In genomic region chr14:20845577-20846088, GRCm38 (mm10) we compare ENCODE assay signal across 8 mouse cellular contexts. TPM values are rescaled to one million over a fixed set of nuclear protein-coding genes. Genes with fewer than 3 reads are reported as not detected.
DNase-seq lines count a peak whose midpoint lies in the region; ATAC-seq lines count a peak whose summit lies in the region.

No protein-coding gene starts in this region.

- peaks cover 6% of the 10 kb centered on the region for H3K4me1 ChIP-seq in heart, embryonic 10.5 days
- no peaks in the 10 kb centered on the region for H3K4me1 ChIP-seq in stomach, embryonic 16.5 days (ENCODE audit: control insufficient read depth, insufficient read depth, low read length)
- no peaks in the 10 kb centered on the region for H3K4me1 ChIP-seq in hindbrain, embryonic 16.5 days (ENCODE audit: control insufficient read depth, insufficient read depth, low read depth, low read length)
- no peaks in the 10 kb centered on the region for H3K4me1 ChIP-seq in midbrain, embryonic 16.5 days (ENCODE audit: control insufficient read depth, insufficient read depth, low read length)

- DNase-seq in spleen, adult 18-20 months, result peak; percentile 32 to 47
- no peak for DNase-seq in spleen, adult 12 weeks (ENCODE audit: low spot score)
- no peak for DNase-seq in heart, embryonic 10.5 days (ENCODE audit: low spot score)
- DNase-seq in lung, adult 18-20 months, result peak; percentile 54 to 59
- no peak for DNase-seq in cerebellum, adult 8-10 months

- H3K27me3 ChIP-seq in heart, embryonic 10.5 days (ENCODE audit: insufficient read depth, poor library complexity, severe bottlenecking), result no peaks in the 10 kb centered on the region
- H3K27me3 ChIP-seq in stomach, embryonic 16.5 days (ENCODE audit: control insufficient read depth, insufficient read depth, low read length), result no peaks in the 10 kb centered on the region
- no peaks in the 10 kb centered on the region for H3K27me3 ChIP-seq in hindbrain, embryonic 16.5 days (replicated peaks; ENCODE audit: control insufficient read depth, insufficient read depth, low read length)
- no peaks in the 10 kb centered on the region for H3K27me3 ChIP-seq in midbrain, embryonic 16.5 days (ENCODE audit: control insufficient read depth, insufficient read depth, low read depth, low read length)

- H3K4me2 ChIP-seq in stomach, embryonic 16.5 days (ENCODE audit: low read depth, low read length), result no peak overlapping the region
- H3K4me2 ChIP-seq in hindbrain, embryonic 16.5 days (ENCODE audit: low read length), result no peak overlapping the region
- no peak overlapping the region for H3K4me2 ChIP-seq in midbrain, embryonic 16.5 days (ENCODE audit: low read length)

- WGBS in heart, embryonic 10.5 days, result 63% methylated on average over 9 of the region's 9 CpGs
- 62% methylated on average over 9 of the region's 9 CpGs for WGBS in stomach, embryonic 16.5 days
- 83% methylated on average over 9 of the region's 9 CpGs for WGBS in hindbrain, embryonic 16.5 days
- 77% methylated on average over 9 of the region's 9 CpGs for WGBS in midbrain, embryonic 16.5 days

- H3K36me3 ChIP-seq in heart, embryonic 10.5 days, result no peaks in the 10 kb centered on the region
- no peaks in the 10 kb centered on the region for H3K36me3 ChIP-seq in stomach, embryonic 16.5 days (ENCODE audit: control insufficient read depth, insufficient read depth, low read length)
- no peaks in the 10 kb centered on the region for H3K36me3 ChIP-seq in hindbrain, embryonic 16.5 days (ENCODE audit: control insufficient read depth, insufficient read depth, low read length)
- H3K36me3 ChIP-seq in midbrain, embryonic 16.5 days (ENCODE audit: control insufficient read depth, insufficient read depth, low read length), result no peaks in the 10 kb centered on the region

- H3K9me3 ChIP-seq in heart, embryonic 10.5 days, result no peaks in the 10 kb centered on the region
- no peaks in the 10 kb centered on the region for H3K9me3 ChIP-seq in stomach, embryonic 16.5 days (replicated peaks; ENCODE audit: control insufficient read depth, low read length)
- H3K9me3 ChIP-seq in hindbrain, embryonic 16.5 days (ENCODE audit: control insufficient read depth, low read length), result no peaks in the 10 kb centered on the region
- no peaks in the 10 kb centered on the region for H3K9me3 ChIP-seq in midbrain, embryonic 16.5 days (replicated peaks; ENCODE audit: control insufficient read depth, low read length, poor library complexity, severe bottlenecking)

- H3K27ac ChIP-seq in heart, embryonic 10.5 days, result peak overlapping the region; percentile 9; the same call in 1 of the 2 replicates
- H3K27ac ChIP-seq in stomach, embryonic 16.5 days (ENCODE audit: low read length), result peak overlapping the region; percentile 50
- H3K27ac ChIP-seq in hindbrain, embryonic 16.5 days (ENCODE audit: low read depth, low read length), result no peak overlapping the region
- no peak overlapping the region for H3K27ac ChIP-seq in midbrain, embryonic 16.5 days (ENCODE audit: low read length)

- no peak overlapping the region for H3K4me3 ChIP-seq in heart, embryonic 10.5 days
- no peak overlapping the region for H3K4me3 ChIP-seq in stomach, embryonic 16.5 days (replicated peaks; ENCODE audit: low read length)
- H3K4me3 ChIP-seq in hindbrain, embryonic 16.5 days (ENCODE audit: low read length), result no peak overlapping the region
- H3K4me3 ChIP-seq in midbrain, embryonic 16.5 days (ENCODE audit: low read depth, low read length), result no peak overlapping the region

- H3K9ac ChIP-seq in stomach, embryonic 16.5 days (ENCODE audit: low read length), result no peak overlapping the region; the same call in 1 of the 2 replicates
- H3K9ac ChIP-seq in hindbrain, embryonic 16.5 days (ENCODE audit: low read depth, low read length), result no peak overlapping the region
- no peak overlapping the region for H3K9ac ChIP-seq in midbrain, embryonic 16.5 days (ENCODE audit: low read depth, low read length)

- ATAC-seq in stomach, embryonic 16.5 days (ENCODE audit: insufficient read depth, low FRiP score), result no peak
- no peak for ATAC-seq in hindbrain, embryonic 16.5 days
- ATAC-seq in midbrain, embryonic 16.5 days, result no peak

RNA-seq across cellular contexts. Expression of gene Plau, which starts 9.2 kb away (rescaled TPM):
- 0.23 and 0.30 TPM in 2 replicates for polyA plus RNA-seq in heart, embryonic 10.5 days (2016; fragmentation: Nextera tagmentation; extraction: Ambion mirVana)
- 1.9 and 2.8 TPM in 2 replicates for polyA plus RNA-seq in stomach, embryonic 16.5 days (2015; fragmentation: Nextera tagmentation; extraction: Ambion mirVana)
- polyA plus RNA-seq in hindbrain, embryonic 16.5 days (2015; fragmentation: Nextera tagmentation; extraction: Ambion mirVana), result 0.17 and 0.56 TPM in 2 replicates
- 0.19 and 0.72 TPM in 2 replicates for polyA plus RNA-seq in midbrain, embryonic 16.5 days (2015; fragmentation: Nextera tagmentation; extraction: Ambion mirVana)

RNA-seq across cellular contexts. Expression of gene Camk2g, which starts 51.7 kb away (rescaled TPM):
- polyA plus RNA-seq in heart, embryonic 10.5 days (2016; fragmentation: Nextera tagmentation; extraction: Ambion mirVana), result 60.6 and 65.3 TPM in 2 replicates
- polyA plus RNA-seq in stomach, embryonic 16.5 days (2015; fragmentation: Nextera tagmentation; extraction: Ambion mirVana), result 43.7 and 45.3 TPM in 2 replicates
- polyA plus RNA-seq in hindbrain, embryonic 16.5 days (2015; fragmentation: Nextera tagmentation; extraction: Ambion mirVana), result 214 and 241 TPM in 2 replicates
- 149 and 180 TPM in 2 replicates for polyA plus RNA-seq in midbrain, embryonic 16.5 days (2015; fragmentation: Nextera tagmentation; extraction: Ambion mirVana)

Comparison
In these comparisons a context has a peak if more than half of its experiments do, and no peak if none do; other contexts are left out.
1. DNase-seq: peak in spleen, adult 18-20 months (2 of 2) and lung, adult 18-20 months (2 of 2); none in spleen, adult 12 weeks (single experiment), heart, embryonic 10.5 days (single experiment) and cerebellum, adult 8-10 months (single experiment).
2. H3K27ac ChIP-seq: peak in heart, embryonic 10.5 days (single experiment) and stomach, embryonic 16.5 days (single experiment); none in hindbrain, embryonic 16.5 days (single experiment) and midbrain, embryonic 16.5 days (single experiment).